Mouse (Mus musculus): Measurements from ENCODE around the gene Pcsk6.
"Not testable (repeated sequence)": the region's sequence is repeated elsewhere in the genome, so short reads cannot be mapped to it uniquely, and the experiment has no call there.

The Pcsk6 gene

GRCm38 (mm10) chr7:66048446-66049230 lies 187.1 kb downstream of the Pcsk6 start:
- DNase-seq (ENCODE audit: low spot score in 2 of 2) = no peak

GRCm38 (mm10) chr7:66053946-66054483 lies 192.5 kb downstream of the Pcsk6 start:
- DNase-seq (ENCODE audit: low spot score in 2 of 2) = no peak

- DNase-seq (ENCODE audit: low spot score in 2 of 2) = not testable (repeated sequence)
Measured at GRCm38 (mm10) chr7:66055356-66055755, 193.8 kb downstream of the Pcsk6 start.

- no peak for DNase-seq (ENCODE audit: low spot score in 2 of 2)
Measured at GRCm38 (mm10) chr7:66058703-66059102, 197.2 kb downstream of the Pcsk6 start, which contains the start of gene Snrpa1. Snrpa1 (plus strand) TSS chr7:66059003.

- peak; percentile 77 to 85 for DNase-seq (ENCODE audit: low spot score in 2 of 2)
Measured at GRCm38 (mm10) chr7:66060066-66060956, 198.8 kb downstream of the Pcsk6 start.

GRCm38 (mm10) chr7:66061057-66061456 lies 199.5 kb downstream of the Pcsk6 start:
- no peak for DNase-seq (ENCODE audit: low spot score in 2 of 2)

- DNase-seq (ENCODE audit: low spot score in 2 of 2) = no peak
Measured at GRCm38 (mm10) chr7:66076411-66076810, 214.9 kb downstream of the Pcsk6 start.

- peak; percentile 95 to 96 for DNase-seq (ENCODE audit: low spot score in 2 of 2)
Measured at GRCm38 (mm10) chr7:66079364-66080230, 218.1 kb downstream of the Pcsk6 start, which contains the start of gene Selenos. Selenos (plus strand) TSS chr7:66079649.

GRCm38 (mm10) chr7:66080231-66080613 lies 218.7 kb downstream of the Pcsk6 start:
- no peak for DNase-seq (ENCODE audit: low spot score in 2 of 2)

- DNase-seq (ENCODE audit: low spot score in 2 of 2) = no peak
Measured at GRCm38 (mm10) chr7:66083757-66084156, 222.2 kb downstream of the Pcsk6 start.

GRCm38 (mm10) chr7:66084546-66084945 lies 223.0 kb downstream of the Pcsk6 start:
- no peak for DNase-seq (ENCODE audit: low spot score in 2 of 2)

GRCm38 (mm10) chr7:66087652-66088051 lies 226.1 kb downstream of the Pcsk6 start:
- DNase-seq (ENCODE audit: low spot score in 2 of 2) = peak; percentile 46 to 76

GRCm38 (mm10) chr7:66088077-66088476 lies 226.5 kb downstream of the Pcsk6 start:
- peak in 1 of 2 experiments; percentile 41 for DNase-seq (ENCODE audit: low spot score in 2 of 2)

GRCm38 (mm10) chr7:66090676-66091190 lies 229.2 kb downstream of the Pcsk6 start:
- DNase-seq (ENCODE audit: low spot score in 2 of 2) = no peak

GRCm38 (mm10) chr7:66091553-66091952 lies 230.0 kb downstream of the Pcsk6 start:
- DNase-seq (ENCODE audit: low spot score in 2 of 2) = no peak

GRCm38 (mm10) chr7:66092656-66093055 lies 231.1 kb downstream of the Pcsk6 start:
- DNase-seq (ENCODE audit: low spot score in 2 of 2) = no peak

- DNase-seq (ENCODE audit: low spot score in 2 of 2) = no peak
Measured at GRCm38 (mm10) chr7:66094141-66094540, 232.6 kb downstream of the Pcsk6 start.

GRCm38 (mm10) chr7:66098803-66099202 lies 237.3 kb downstream of the Pcsk6 start:
- no peak for DNase-seq (ENCODE audit: low spot score in 2 of 2)
